Mouse (Mus musculus) retina, embryonic 14.5 days (tissue): ENCODE results near the gene Wwtr1.

ENCODE experiments used
- DNase-seq: peaks from one replicate; pipeline ENCODE4 v3.0.0-alpha.2; 2015; ENCODE audit warnings: low spot score

Gene Wwtr1

DNA sequence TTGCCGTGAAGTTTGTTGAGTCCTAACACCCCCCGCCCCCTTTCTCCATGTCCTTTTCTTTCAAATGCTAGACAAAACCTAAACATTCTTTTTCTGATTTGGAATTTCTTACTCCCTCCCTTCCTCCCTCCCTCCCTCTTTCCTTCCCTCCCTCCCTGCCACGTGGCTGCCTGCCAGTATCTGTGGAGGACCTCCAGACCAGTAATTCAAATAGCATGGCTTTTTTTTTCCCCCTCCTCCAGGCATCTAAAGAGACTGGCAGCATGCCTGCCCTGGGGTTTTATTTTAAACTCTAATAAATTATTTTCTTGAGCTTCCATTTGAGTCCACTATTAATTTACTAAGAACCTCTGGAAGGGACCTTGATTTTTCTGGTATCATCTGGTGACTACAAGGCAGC, 130.0 kb downstream of the Wwtr1 start:
- no peak for DNase-seq

DNA sequence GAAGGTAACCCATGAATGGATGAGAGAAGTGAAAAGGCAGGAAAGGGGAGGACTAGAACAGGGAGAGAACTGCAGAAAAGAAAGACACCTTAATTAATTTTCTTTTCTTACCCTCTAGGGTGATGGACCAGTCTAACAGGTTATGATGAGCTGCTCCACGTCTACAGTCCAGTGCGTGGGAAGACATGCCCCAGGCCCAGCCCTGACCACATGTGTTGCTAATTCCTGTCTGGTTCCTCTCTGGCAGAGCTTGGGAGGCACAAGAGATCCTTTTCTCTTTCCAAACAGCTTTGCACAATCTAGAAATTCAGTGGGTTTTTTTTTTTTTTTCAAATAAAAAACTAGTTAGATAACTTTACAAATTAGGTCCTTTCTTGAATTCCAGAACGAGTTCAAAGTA, 134.8 kb downstream of the Wwtr1 start:
- no peak for DNase-seq

- DNase-seq = peak; percentile 12
Measured at GRCm38 (mm10) chr3:57435364-57435763, 140.3 kb downstream of the Wwtr1 start.

- DNase-seq = no peak
Measured at GRCm38 (mm10) chr3:57431706-57432105, 144.0 kb downstream of the Wwtr1 start.

DNA sequence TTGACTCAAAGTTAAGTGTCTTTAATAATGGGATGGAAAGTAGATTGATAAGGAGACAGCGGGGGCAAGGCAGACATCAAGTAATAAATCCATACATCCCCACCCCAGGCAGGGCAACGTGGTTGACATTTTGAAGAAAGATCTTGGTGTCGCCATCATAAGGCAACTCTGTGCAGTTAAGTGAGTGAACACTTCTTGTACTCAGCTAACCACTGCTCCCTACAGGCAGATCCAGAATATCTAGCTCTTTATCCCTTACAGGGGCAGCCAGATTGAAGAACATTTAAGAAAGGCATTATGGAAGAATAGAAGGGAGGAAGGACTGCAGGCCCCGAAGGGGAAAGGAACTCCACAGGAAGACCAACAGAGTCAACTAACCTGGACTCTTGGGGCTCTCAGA, 146.2 kb downstream of the Wwtr1 start:
- no peak for DNase-seq

GRCm38 (mm10) chr3:57428682-57429464, 146.8 kb downstream of the Wwtr1 start:
- DNase-seq = no peak

DNA sequence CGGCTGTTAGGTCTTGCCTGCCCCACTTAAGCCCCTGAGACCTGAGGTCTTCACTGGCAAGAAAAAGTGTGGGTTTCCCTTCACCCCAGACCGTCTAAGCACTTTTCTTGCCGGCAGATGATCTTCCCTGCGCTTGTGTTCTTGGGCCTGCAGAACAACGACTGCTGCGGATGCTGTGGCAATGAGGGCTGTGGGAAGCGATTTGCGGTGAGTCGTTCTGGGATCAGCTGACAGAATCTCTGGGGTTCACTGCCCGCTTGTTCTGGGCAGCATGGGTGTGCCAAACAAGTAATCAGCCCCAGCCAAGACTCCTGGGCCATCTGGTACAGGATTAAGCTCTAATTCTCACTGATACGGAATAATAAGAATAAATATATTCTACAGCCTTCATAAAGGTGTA, 149.4 kb downstream of the Wwtr1 start:
- DNase-seq = no peak

GRCm38 (mm10) chr3:57425089-57425730, 150.5 kb downstream of the Wwtr1 start, which contains the start of gene Tm4sf4:
Tm4sf4 (plus strand) TSS chr3:57425314.
- DNase-seq = no peak

- DNase-seq = no peak
Measured at GRCm38 (mm10) chr3:57420660-57421059, 155.1 kb downstream of the Wwtr1 start.

DNA sequence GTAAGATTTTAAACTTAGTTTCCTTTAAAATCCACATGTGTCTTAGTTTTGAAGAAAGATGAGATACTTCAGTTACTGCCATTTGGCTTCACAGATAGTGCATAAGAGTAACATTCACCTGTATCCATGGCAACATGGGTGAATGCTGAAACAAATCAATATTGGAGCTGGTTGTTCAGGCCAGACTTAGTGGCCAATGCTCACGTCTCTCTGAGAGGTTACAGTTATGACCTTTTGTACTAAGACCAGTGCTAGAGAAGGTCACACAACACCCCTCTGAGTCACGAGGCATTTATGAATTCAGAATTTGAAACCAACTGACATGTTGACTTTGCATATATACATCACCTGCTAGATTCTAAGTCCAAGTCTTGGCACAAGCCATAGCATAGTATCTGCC, 155.5 kb downstream of the Wwtr1 start:
- no peak for DNase-seq

- DNase-seq = no peak
Measured at GRCm38 (mm10) chr3:57411535-57411934, 164.2 kb downstream of the Wwtr1 start.
